Mouse (Mus musculus) hindbrain, embryonic 11.5 days (tissue): ENCODE results near the gene Zfp82. TPM values are rescaled to one million over a fixed set of nuclear protein-coding genes. Genes with fewer than 3 reads are reported as not detected.

ENCODE experiments used
- ATAC-seq: fragments of 200-750 bp; cut with Nextera tagmentation; 2 replicates; pipeline ENCODE4 v1.8.0; 2017; ENCODE audit warnings: mild to moderate bottlenecking, moderate TSS enrichment, moderate library complexity; ENCODE audit not compliant: low FRiP score
- DNase-seq: peaks from one replicate; pipeline ENCODE4 v3.0.0-alpha.2; 2015; ENCODE audit warnings: low spot score
- H3K27ac ChIP-seq: fragments of 300-500 bp; sonication (generic); 2 replicates; pipeline ENCODE4 v1.5.1; 2014; ENCODE audit warnings: mild to moderate bottlenecking, low read depth, low read length
- H3K27me3 ChIP-seq: fragments of 300-500 bp; sonication (generic); 2 replicates; pipeline ENCODE4 v1.6.1; 2014; ENCODE audit warnings: mild to moderate bottlenecking, low read length, moderate library complexity, mixed read lengths; ENCODE audit not compliant: control insufficient read depth, insufficient read depth
- H3K36me3 ChIP-seq: fragments of 300-500 bp; sonication (generic); 2 replicates; pipeline ENCODE4 v1.6.1; 2014; ENCODE audit warnings: mild to moderate bottlenecking, low read length, moderate library complexity, mixed read lengths; ENCODE audit not compliant: control insufficient read depth, insufficient read depth
- H3K4me1 ChIP-seq: fragments of 300-500 bp; sonication (generic); replicated peaks from 2 replicates; pipeline ENCODE4 v1.6.1; 2014; ENCODE audit warnings: low read length, mixed read lengths; ENCODE audit not compliant: control insufficient read depth, insufficient read depth
- H3K4me2 ChIP-seq: fragments of 300-500 bp; sonication (generic); replicated peaks from 2 replicates; pipeline ENCODE4 v1.6.1; 2014; ENCODE audit warnings: mild to moderate bottlenecking, low read depth, low read length
- H3K4me3 ChIP-seq: fragments of 300-500 bp; sonication (generic); 2 replicates; pipeline ENCODE4 v1.5.1; 2014; ENCODE audit warnings: low read depth, low read length
- H3K9ac ChIP-seq: fragments of 300-500 bp; sonication (generic); 2 replicates; pipeline ENCODE4 v1.6.1; 2014; ENCODE audit warnings: low read depth, low read length
- H3K9me3 ChIP-seq: fragments of 300-500 bp; sonication (generic); 2 replicates; pipeline ENCODE4 v1.6.1; 2016; ENCODE audit warnings: low read length; ENCODE audit not compliant: control insufficient read depth
- WGBS: fragments of 180-500 bp; shearing (Covaris S2); extraction: QIAGEN DNeasy Blood & Tissue Kit; methylation state at CpG from one replicate; pipeline ENCODE4 v1.1.7; 2014; 5-methylcytosine and 5-hydroxymethylcytosine counted together
- polyA plus RNA-seq: library from polyadenylated mRNA; unstranded; fragments of >200 nt; fragmentation: Nextera tagmentation; extraction: Ambion mirVana; gene quantifications from 2 replicates; pipeline ENCODE4 v1.2.1, GENCODE M21; 2014

The Zfp82 gene
- polyA plus RNA-seq, 1 experiment from 2014 or later = 8.3 TPM

DNA sequence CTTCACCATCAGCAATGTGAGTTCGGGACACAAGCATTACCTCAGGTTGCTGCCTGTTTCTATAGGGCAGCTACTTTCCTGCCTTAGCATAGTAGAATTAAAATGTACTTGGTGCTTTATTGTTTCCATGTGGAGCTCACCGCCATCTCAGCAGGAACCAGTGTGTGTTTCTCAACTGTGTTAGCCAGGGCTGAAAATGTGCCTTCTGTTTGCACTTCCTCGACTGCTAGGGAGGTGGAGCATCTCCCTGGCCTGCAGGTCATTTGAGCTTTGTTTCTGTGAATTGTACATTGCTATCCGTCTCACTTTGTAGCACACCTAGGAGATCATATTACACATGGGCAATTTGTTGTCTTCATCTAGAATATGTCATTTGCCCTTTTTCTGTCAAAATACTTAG is 45.4 kb downstream of the Zfp82 start:
- 68% methylated on average over 4 of the region's 4 CpGs for WGBS
- Histone ChIP-seq H3K9me3 (no peaks in the 10 kb centered on the region), H3K36me3 (peaks cover 15% of the 10 kb centered on the region), H3K4me2 (no peak overlapping the region), H3K4me3 (no peak overlapping the region), H3K9ac (no peak overlapping the region), H3K4me1 (no peaks in the 10 kb centered on the region), H3K27ac (no peak overlapping the region), H3K27me3 (no peaks in the 10 kb centered on the region)
- no peak for ATAC-seq
- no peak for DNase-seq

DNA sequence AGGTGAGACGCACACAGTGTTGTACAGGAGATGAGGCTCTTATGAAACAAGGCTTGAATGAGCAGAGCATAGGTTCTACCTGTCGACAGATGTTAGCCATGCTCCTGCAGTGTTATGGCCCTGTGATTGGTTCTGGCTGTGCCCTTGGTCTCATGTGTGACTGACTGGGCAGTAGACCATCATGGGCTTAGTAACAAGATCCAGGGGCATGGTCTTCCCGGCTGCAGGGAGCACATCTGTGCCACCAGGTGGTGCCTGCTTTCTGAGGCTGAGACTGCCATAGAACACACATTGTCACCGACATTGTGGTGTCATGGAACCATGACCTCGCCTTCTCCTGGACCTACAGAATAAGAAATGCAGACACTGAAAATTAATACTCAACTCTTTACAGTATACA is 47.3 kb downstream of the Zfp82 start:
- Histone ChIP-seq H3K9ac (no peak overlapping the region), H3K27ac (no peak overlapping the region), H3K36me3 (peaks cover 18% of the 10 kb centered on the region), H3K27me3 (no peaks in the 10 kb centered on the region), H3K4me3 (no peak overlapping the region), H3K4me2 (no peak overlapping the region), H3K4me1 (no peaks in the 10 kb centered on the region), H3K9me3 (no peaks in the 10 kb centered on the region)
- no peak for DNase-seq
- 84% methylated on average over 5 of the region's 5 CpGs for WGBS
- ATAC-seq = no peak

DNA sequence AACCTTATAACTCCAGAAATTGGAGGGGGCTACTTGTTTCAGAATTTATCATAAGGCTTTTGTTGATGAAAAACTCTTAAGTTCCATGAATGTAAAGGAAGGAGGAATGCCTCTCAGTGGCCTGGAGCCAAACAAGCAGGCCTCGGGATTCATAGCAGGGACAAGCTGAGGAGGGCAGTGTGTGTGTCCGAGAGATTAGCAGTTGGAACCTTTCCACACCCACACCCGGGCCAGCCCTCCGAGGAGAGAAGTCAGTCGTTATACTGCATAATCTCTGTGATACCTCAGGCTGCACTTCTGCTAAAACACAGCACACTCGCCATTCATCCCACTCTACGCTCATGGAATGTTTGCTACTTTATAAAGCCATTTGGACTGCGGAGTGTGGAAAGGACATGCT is 48.9 kb downstream of the Zfp82 start:
- WGBS = 90% methylated on average over 8 of the region's 8 CpGs

DNA sequence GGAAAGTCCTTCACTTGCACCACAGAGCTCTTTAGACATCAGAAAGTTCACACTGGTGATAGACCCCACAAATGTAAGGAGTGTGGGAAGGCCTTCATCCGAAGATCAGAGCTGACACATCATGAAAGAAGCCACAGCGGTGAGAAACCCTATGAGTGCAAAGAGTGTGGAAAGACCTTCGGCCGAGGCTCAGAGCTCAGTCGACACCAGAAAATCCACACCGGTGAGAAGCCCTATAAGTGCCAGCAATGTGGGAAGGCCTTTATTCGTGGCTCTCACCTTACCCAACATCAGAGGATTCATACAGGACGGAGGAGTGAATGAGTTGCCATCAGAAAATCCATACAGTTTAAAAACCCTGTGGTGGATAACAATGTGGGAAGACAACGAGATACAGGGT is 49.4 kb downstream of the Zfp82 start:
- no peaks in the 10 kb centered on the region for H3K4me1 ChIP-seq
- no peak overlapping the region for H3K4me2 ChIP-seq
- H3K9ac ChIP-seq = no peak overlapping the region
- H3K4me3 ChIP-seq = no peak overlapping the region
- no peak overlapping the region for H3K27ac ChIP-seq
- 96% methylated on average over 9 of the region's 9 CpGs for whole genome bisulfite sequencing
- ATAC-seq (no peak), DNase-seq (no peak)
- no peaks in the 10 kb centered on the region for H3K27me3 ChIP-seq
- H3K9me3 ChIP-seq = no peaks in the 10 kb centered on the region
- H3K36me3 ChIP-seq = peaks cover 23% of the 10 kb centered on the region

More for the DNA sequence above, 48.9 kb downstream of the Zfp82 start:
- no peaks in the 10 kb centered on the region for H3K27me3 ChIP-seq
- H3K9ac ChIP-seq = no peak overlapping the region
- peaks cover 20% of the 10 kb centered on the region for H3K36me3 ChIP-seq
- H3K27ac ChIP-seq = no peak overlapping the region
- no peak overlapping the region for H3K4me3 ChIP-seq
- H3K4me1 ChIP-seq = no peaks in the 10 kb centered on the region
- ATAC-seq (no peak), DNase-seq (no peak)
- no peak overlapping the region for H3K4me2 ChIP-seq
- H3K9me3 ChIP-seq = no peaks in the 10 kb centered on the region

DNA sequence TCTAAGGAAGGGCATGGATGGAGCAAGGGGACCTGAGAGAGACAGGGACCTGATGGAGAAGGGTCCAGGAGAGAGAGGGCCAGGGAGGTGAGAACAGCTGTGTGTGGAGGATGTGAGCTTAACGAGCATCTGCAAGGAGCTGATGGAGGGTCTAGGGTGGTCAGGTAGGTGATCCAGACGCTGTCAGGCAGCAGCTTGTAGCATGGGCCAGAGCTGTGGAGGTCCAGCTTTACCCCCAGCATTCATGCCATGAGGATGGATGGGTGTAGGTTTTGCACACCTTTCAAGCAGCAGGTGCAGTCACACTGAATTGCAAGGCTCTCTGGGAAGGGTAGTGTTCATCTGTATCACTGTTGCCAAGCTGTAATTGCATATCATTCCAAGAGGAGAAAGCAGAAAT is 53.2 kb downstream of the Zfp82 start:
- no peaks in the 10 kb centered on the region for H3K9me3 ChIP-seq
- H3K27me3 ChIP-seq = no peaks in the 10 kb centered on the region
- H3K4me3 ChIP-seq = no peak overlapping the region
- no peak for ATAC-seq
- H3K4me1 ChIP-seq = no peaks in the 10 kb centered on the region
- H3K4me2 ChIP-seq = no peak overlapping the region
- DNase-seq = no peak
- no peak overlapping the region for H3K9ac ChIP-seq
- WGBS = 87% methylated on average over 2 of the region's 2 CpGs
- peaks cover 34% of the 10 kb centered on the region for H3K36me3 ChIP-seq
- H3K27ac ChIP-seq = no peak overlapping the region

DNA sequence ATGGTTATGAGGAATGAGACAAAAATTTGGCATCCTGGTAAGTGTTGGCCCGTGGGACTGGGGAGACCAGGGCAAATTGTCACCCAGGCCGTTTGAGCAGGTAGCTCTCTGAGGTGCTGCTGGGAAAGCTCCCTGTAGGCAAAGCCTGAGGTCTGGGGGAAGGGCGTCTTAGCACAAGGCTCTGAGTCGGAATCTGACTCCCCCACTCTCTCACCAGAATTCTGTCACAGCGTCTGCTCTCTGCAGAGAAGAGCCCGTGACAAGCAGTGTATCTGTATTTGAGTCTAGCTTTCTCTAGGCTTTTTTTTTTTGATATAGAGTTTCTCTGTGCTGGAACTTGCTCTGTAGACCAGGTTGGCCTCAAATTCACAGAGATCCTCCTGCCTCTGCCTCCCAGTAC is 55.5 kb downstream of the Zfp82 start:
- H3K27ac ChIP-seq = no peak overlapping the region
- H3K4me2 ChIP-seq = no peak overlapping the region
- 93% methylated on average over 6 of the region's 6 CpGs for WGBS
- H3K4me1 ChIP-seq = no peaks in the 10 kb centered on the region
- no peaks in the 10 kb centered on the region for H3K9me3 ChIP-seq
- peaks cover 18% of the 10 kb centered on the region for H3K36me3 ChIP-seq
- no peak overlapping the region for H3K9ac ChIP-seq
- DNase-seq (no peak), ATAC-seq (no peak)
- no peak overlapping the region for H3K4me3 ChIP-seq
- no peaks in the 10 kb centered on the region for H3K27me3 ChIP-seq

DNA sequence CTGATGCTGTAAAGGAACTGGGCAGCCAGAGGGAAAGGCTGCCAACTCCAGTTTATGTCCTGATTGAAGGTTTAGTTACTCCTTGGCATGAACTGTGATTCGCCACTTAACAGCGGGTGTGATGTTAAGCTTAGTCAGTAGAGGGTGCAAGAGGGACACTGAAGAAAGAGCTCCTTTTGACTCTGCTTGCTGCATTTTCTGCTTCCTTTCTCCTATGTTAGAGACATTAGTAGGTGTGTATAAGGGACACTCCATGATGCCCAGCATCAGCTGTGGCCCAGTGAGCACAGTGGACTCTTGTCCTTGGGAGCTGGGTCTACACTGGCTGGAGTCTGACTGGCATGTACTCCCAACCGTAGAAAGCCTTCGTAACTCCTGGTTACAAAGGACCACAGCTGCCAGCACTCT is 59.7 kb downstream of the Zfp82 start:
- DNase-seq (peak; percentile 60), ATAC-seq (peak; percentile 20; the same call in 1 of the 2 replicates)
- Histone ChIP-seq H3K4me1 (peaks cover 2% of the 10 kb centered on the region; the same call in 1 of the 2 replicates), H3K9me3 (no peaks in the 10 kb centered on the region), H3K27me3 (no peaks in the 10 kb centered on the region), H3K9ac (no peak overlapping the region), H3K4me2 (no peak overlapping the region), H3K36me3 (peaks cover 10% of the 10 kb centered on the region), H3K4me3 (no peak overlapping the region), H3K27ac (no peak overlapping the region)
- WGBS = 85% methylated on average over 4 of the region's 4 CpGs

DNA sequence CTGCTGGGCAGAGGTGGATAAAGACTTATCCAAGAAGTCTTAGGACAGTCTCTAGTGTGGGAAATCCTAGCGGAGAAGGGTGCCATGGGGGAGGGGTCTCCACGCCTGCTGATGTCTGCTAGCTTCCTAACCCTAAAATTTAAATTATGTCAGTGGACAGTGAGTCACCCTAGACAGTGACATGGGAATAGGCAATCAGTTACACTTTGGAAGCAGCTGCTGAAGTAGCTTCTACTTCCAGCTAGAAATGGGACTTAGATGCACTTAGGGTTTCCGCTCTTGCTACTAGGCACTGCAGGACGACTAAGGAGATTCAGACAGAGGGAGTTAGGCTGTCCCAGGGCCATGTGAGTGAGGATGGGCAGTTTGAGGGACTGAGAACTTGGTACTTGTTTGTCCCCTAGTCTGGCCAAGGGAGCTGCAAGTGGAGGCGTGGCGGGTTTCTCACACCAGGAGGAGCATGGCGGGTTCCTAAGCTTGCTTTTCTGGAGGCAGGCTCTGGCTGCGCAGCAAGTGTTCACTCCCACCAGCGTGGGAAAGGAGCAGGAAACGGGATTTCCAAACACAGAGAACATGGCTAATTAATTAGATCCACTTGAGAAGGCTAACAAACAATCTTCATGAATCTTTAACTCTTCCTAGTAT is 62.0 kb downstream of the Zfp82 start:
- H3K27me3 ChIP-seq = no peaks in the 10 kb centered on the region
- no peaks in the 10 kb centered on the region; the same call in 1 of the 2 replicates for H3K36me3 ChIP-seq
- no peak overlapping the region for H3K4me3 ChIP-seq
- DNase-seq (no peak), ATAC-seq (no peak)
- no peak overlapping the region for H3K4me2 ChIP-seq
- H3K9me3 ChIP-seq = no peaks in the 10 kb centered on the region
- no peak overlapping the region for H3K9ac ChIP-seq
- no peak overlapping the region; the same call in 1 of the 2 replicates for H3K27ac ChIP-seq
- 85% methylated on average over 10 of the region's 10 CpGs for WGBS
- peaks cover 2% of the 10 kb centered on the region; the same call in 1 of the 2 replicates for H3K4me1 ChIP-seq

DNA sequence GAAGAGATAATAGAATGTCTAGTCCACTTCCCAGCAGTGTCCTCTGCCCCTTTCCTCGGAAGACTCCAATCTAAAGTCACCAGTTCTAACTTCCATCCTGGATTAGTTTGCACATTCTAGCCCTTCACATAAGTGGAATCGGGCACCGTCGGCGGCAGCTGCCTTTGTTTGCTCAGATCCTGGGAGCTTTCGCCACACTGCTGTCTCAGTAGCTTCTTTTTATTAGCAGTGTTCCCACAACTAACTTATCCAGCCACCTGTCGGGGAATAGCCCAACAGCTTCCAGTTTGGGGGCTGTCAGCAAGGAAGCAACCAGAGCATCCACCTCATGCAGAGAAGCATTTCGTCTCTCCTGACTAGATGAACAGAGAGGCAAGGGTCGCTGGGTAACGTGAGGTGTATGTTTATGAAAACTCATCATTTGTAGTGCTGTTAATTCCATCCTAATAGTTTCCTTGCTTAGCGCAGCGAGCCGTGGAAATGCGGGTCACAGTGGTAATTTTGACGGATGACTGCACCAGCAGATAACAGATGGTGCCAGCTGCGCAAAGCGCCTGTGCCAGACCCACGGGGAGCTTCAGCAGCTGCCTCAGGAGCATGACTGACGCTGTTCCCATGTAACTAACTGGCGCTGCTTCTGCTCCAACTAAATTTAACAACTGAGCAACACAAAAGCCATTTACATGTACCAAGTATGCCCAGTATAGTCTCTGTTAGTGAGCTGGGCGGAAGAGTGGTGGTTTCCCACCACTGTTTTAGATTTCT is 63.2 kb downstream of the Zfp82 start:
- WGBS = 58% methylated on average over 21 of the region's 21 CpGs
- Histone ChIP-seq H3K4me3 (no peak overlapping the region), H3K9ac (no peak overlapping the region), H3K4me2 (no peak overlapping the region), H3K27me3 (no peaks in the 10 kb centered on the region), H3K4me1 (peaks cover 2% of the 10 kb centered on the region; the same call in 1 of the 2 replicates), H3K27ac (peak overlapping the region; percentile 2; the same call in 1 of the 2 replicates), H3K36me3 (no peaks in the 10 kb centered on the region; the same call in 1 of the 2 replicates), H3K9me3 (no peaks in the 10 kb centered on the region)
- DNase-seq (peak; percentile 59), ATAC-seq (peak; percentile 83)
